Mouse (Mus musculus) heart, adult 9 months (tissue): ENCODE data around the gene Sik3.
A peak's percentile ranks its signal among the peaks of the same experiment; 100 is the strongest.

ENCODE experiments used
- DNase-seq, 2 experiments: peaks; one replicate each; pipeline ENCODE4 v3.0.0; 2022; ENCODE audit warnings: low spot score in 2 of 2

Sik3 gene

GRCm38 (mm10) chr9:46191234-46191633 lies 178.6 kb downstream of the Sik3 start:
- DNase-seq: no peak

GRCm38 (mm10) chr9:46191644-46192043 lies 179.0 kb downstream of the Sik3 start:
- DNase-seq: peak in 1 of 2 experiments; percentile 49

- DNase-seq: no peak
Observed at GRCm38 (mm10) chr9:46192642-46193041, 180.0 kb downstream of the Sik3 start.

- no peak for DNase-seq
Observed at GRCm38 (mm10) chr9:46194809-46195208, 182.2 kb downstream of the Sik3 start.

- peak; percentile 78 to 84 for DNase-seq
Observed at GRCm38 (mm10) chr9:46196699-46197169, 184.1 kb downstream of the Sik3 start.

GRCm38 (mm10) chr9:46198461-46198860 lies 185.8 kb downstream of the Sik3 start:
- peak; percentile 50 to 52 for DNase-seq

- no peak for DNase-seq
Observed at GRCm38 (mm10) chr9:46198936-46199335, 186.3 kb downstream of the Sik3 start.

- no peak for DNase-seq
Observed at GRCm38 (mm10) chr9:46199609-46200008, 187.0 kb downstream of the Sik3 start.

GRCm38 (mm10) chr9:46206834-46207500 lies 194.3 kb downstream of the Sik3 start:
- no peak for DNase-seq

- no peak for DNase-seq
Observed at GRCm38 (mm10) chr9:46207501-46207869, 194.9 kb downstream of the Sik3 start.

GRCm38 (mm10) chr9:46208401-46208974 lies 195.9 kb downstream of the Sik3 start:
- DNase-seq: no peak

- DNase-seq: no peak
Observed at GRCm38 (mm10) chr9:46210473-46210872, 197.9 kb downstream of the Sik3 start.

GRCm38 (mm10) chr9:46214276-46214675 lies 201.7 kb downstream of the Sik3 start:
- no peak for DNase-seq

GRCm38 (mm10) chr9:46214946-46215337 lies 202.3 kb downstream of the Sik3 start:
- DNase-seq: no peak

- peak; percentile 34 to 48 for DNase-seq
Observed at GRCm38 (mm10) chr9:46215338-46216322, 203.0 kb downstream of the Sik3 start.

- DNase-seq: no peak
Observed at GRCm38 (mm10) chr9:46216744-46217470, 204.3 kb downstream of the Sik3 start.

GRCm38 (mm10) chr9:46218176-46218575 lies 205.6 kb downstream of the Sik3 start:
- DNase-seq: no peak

GRCm38 (mm10) chr9:46223090-46223489 lies 210.5 kb downstream of the Sik3 start:
- DNase-seq: peak; percentile 23 to 30

- no peak for DNase-seq
Observed at GRCm38 (mm10) chr9:46224101-46224500, 211.5 kb downstream of the Sik3 start.

- DNase-seq: no peak
Observed at GRCm38 (mm10) chr9:46224945-46225660, 212.5 kb downstream of the Sik3 start.

GRCm38 (mm10) chr9:46227064-46227614 lies 214.5 kb downstream of the Sik3 start:
- no peak for DNase-seq
